Mouse (Mus musculus) MEL (cell line): ENCODE measurements around the gene Spats1. TPM values are rescaled to one million over a fixed set of nuclear protein-coding genes. Genes with fewer than 3 reads are reported as not detected.

Source experiments
- DNase-seq: peaks from one replicate; pipeline ENCODE4 v3.0.0; 2011; ENCODE audit warnings: low read depth, low spot score
- H3K27ac ChIP-seq: 2 replicates; pipeline ENCODE4 v1.5.1; 2012; ENCODE audit warnings: low read depth, mild to moderate bottlenecking, control low read depth, low read length, moderate library complexity; ENCODE audit not compliant: control insufficient read depth
- H3K27me3 ChIP-seq, 2 experiments: fragments of 150-350 bp in 1 of 2; sonication (generic) in 1 of 2; 2 replicates each; pipeline ENCODE4 v1.6.1; 2012; ENCODE audit warnings: low read length in 2 of 2, mild to moderate bottlenecking in 2 of 2, improper control_type of control experiment in 1 of 2, moderate library complexity in 1 of 2; ENCODE audit not compliant: insufficient read depth in 2 of 2, control insufficient read depth in 1 of 2
- H3K36me3 ChIP-seq, 2 experiments: 2 replicates each; pipeline ENCODE4 v1.6.1; 2012 to 2014; ENCODE audit warnings: low read length in 2 of 2, improper control_type of control experiment in 1 of 2, inconsistent platforms in 1 of 2, mild to moderate bottlenecking in 1 of 2; ENCODE audit not compliant: insufficient read depth in 2 of 2, control insufficient read depth in 1 of 2
- H3K4me1 ChIP-seq, 2 experiments: fragments of 150-350 bp in 1 of 2; sonication (generic) in 1 of 2; 2 replicates each; pipeline ENCODE4 v1.6.1; 2012; ENCODE audit warnings: low read length in 2 of 2, improper control_type of control experiment in 1 of 2, mild to moderate bottlenecking in 1 of 2; ENCODE audit not compliant: insufficient read depth in 2 of 2, control insufficient read depth in 1 of 2
- H3K4me3 ChIP-seq, 2 experiments: fragments of 150-350 bp in 1 of 2; sonication (generic) in 1 of 2; 2 replicates each; pipeline ENCODE4 v1.5.1; 2012; ENCODE audit warnings: low read depth in 2 of 2, low read length in 2 of 2, mild to moderate bottlenecking in 2 of 2, moderate library complexity in 2 of 2, control low read depth in 1 of 2, improper control_type of control experiment in 1 of 2; ENCODE audit not compliant: control insufficient read depth in 1 of 2, insufficient read depth in 1 of 2
- H3K79me2 ChIP-seq: 2 replicates; pipeline ENCODE4 v1.6.1; 2012; ENCODE audit warnings: mild to moderate bottlenecking, low read length, moderate library complexity; ENCODE audit not compliant: control insufficient read depth, poor library complexity, insufficient read depth
- H3K9ac ChIP-seq: 2 replicates; pipeline ENCODE4 v1.6.1; 2012; ENCODE audit warnings: low read depth, mild to moderate bottlenecking, control low read depth, low read length, moderate library complexity; ENCODE audit not compliant: control insufficient read depth, poor library complexity, severe bottlenecking
- H3K9me3 ChIP-seq: fragments of 150-350 bp; sonication (generic); replicated peaks from 2 replicates; pipeline ENCODE4 v1.6.1; 2012; ENCODE audit warnings: mild to moderate bottlenecking, low read length, improper control_type of control experiment, moderate library complexity; ENCODE audit not compliant: insufficient read depth
- CHD2 ChIP-seq: IDR thresholded peaks from 2 replicates; pipeline ENCODE4 v1.6.1; 2011; ENCODE audit warnings: low read length, improper control_type of control experiment
- ELF1 ChIP-seq: IDR thresholded peaks from 2 replicates; pipeline ENCODE4 v1.6.1; 2014; ENCODE audit warnings: low read depth, mild to moderate bottlenecking, inconsistent platforms, low read length, improper control_type of control experiment, moderate library complexity
- EP300 ChIP-seq, 2 experiments: IDR thresholded peaks; 2 replicates each; pipeline ENCODE4 v1.6.1; 2011; ENCODE audit warnings: improper control_type of control experiment in 2 of 2, low read length in 2 of 2, low read depth in 1 of 2, mild to moderate bottlenecking in 1 of 2
- GATA1 ChIP-seq: IDR thresholded peaks from 2 replicates; pipeline ENCODE4 v1.6.1; 2011; ENCODE audit warnings: low read depth, low read length, improper control_type of control experiment
- HCFC1 ChIP-seq: IDR thresholded peaks from 2 replicates; pipeline ENCODE4 v1.6.1; 2012; ENCODE audit warnings: low read depth, mild to moderate bottlenecking, inconsistent platforms, low read length, improper control_type of control experiment, moderate library complexity
- MAFK ChIP-seq: IDR thresholded peaks from 2 replicates; pipeline ENCODE4 v1.6.1; 2011; ENCODE audit warnings: low read depth, mild to moderate bottlenecking, low read length, improper control_type of control experiment, borderline replicate concordance
- MAX ChIP-seq: IDR thresholded peaks from 2 replicates; pipeline ENCODE4 v1.6.1; 2011; ENCODE audit warnings: low read length, improper control_type of control experiment
- MXI1 ChIP-seq: IDR thresholded peaks from 2 replicates; pipeline ENCODE4 v1.6.1; 2011; ENCODE audit warnings: mild to moderate bottlenecking, low read depth, low read length, improper control_type of control experiment
- POLR2A ChIP-seq, 2 experiments: IDR thresholded peaks; 2 replicates each; pipeline ENCODE4 v1.6.1; 2011 to 2012; ENCODE audit warnings: low read length in 2 of 2, mild to moderate bottlenecking in 2 of 2, control low read depth in 1 of 2, improper control_type of control experiment in 1 of 2, low read depth in 1 of 2, moderate library complexity in 1 of 2; ENCODE audit not compliant: control insufficient read depth in 1 of 2, insufficient read depth in 1 of 2, poor library complexity in 1 of 2
- RCOR1 ChIP-seq: IDR thresholded peaks from 2 replicates; pipeline ENCODE4 v1.6.1; 2012; ENCODE audit warnings: low read depth, mild to moderate bottlenecking, inconsistent platforms, low read length, improper control_type of control experiment
- polyA plus RNA-seq, 2 experiments: library from polyadenylated mRNA; stranded (reverse) in 1 of 2; unstranded in 1 of 2; fragments of >175 nt in 1 of 2; fragments of >200 nt in 1 of 2; gene quantifications; 2 replicates each; pipeline versions ENCODE4 v1.2.1 to v1.2.4; 2012; ENCODE audit warnings: low replicate concordance in 2 of 2, low read depth in 1 of 2; ENCODE audit not compliant: insufficient read length in 2 of 2, insufficient read depth in 1 of 2, missing spikeins in 1 of 2
- total RNA-seq: library from RNA; depleted of rRNA; stranded (reverse); fragments of 300-350 nt; gene quantifications from 2 replicates; pipeline ENCODE4 v1.2.3, GENCODE M21; 2012

The Spats1 gene
- total and polyA plus RNA-seq, 3 experiments: 1.5 to 149 (median 2.5) TPM

GRCm38 (mm10) chr17:45515204-45515726 is 40.0 kb upstream of the Spats1 start:
- Histone ChIP-seq H3K9ac (no peak overlapping the region), H3K79me2 (no peaks in the 10 kb centered on the region), H3K36me3 (peaks cover 0 to 8% of the 10 kb centered on the region in 2 experiments; a peak in 3 of 4 replicates), H3K4me1 (peaks cover 4 to 10% of the 10 kb centered on the region in 2 experiments), H3K9me3 (no peaks in the 10 kb centered on the region), H3K27ac (no peak overlapping the region), H3K27me3 (no peaks in the 10 kb centered on the region)
- TF ChIP-seq MAX: no peak
- TF ChIP-seq, all 39 proteins: peak for 0
- DNase-seq: no peak
- H3K4me3 ChIP-seq: no peak overlapping the region

GRCm38 (mm10) chr17:45511757-45512156 is 36.5 kb upstream of the Spats1 start:
- Histone ChIP-seq H3K4me3 (no peak overlapping the region), H3K79me2 (no peaks in the 10 kb centered on the region; the same call in 1 of the 2 replicates), H3K27ac (no peak overlapping the region), H3K36me3 (peaks cover 0 to 14% of the 10 kb centered on the region in 2 experiments; a peak in 3 of 4 replicates), H3K9me3 (no peaks in the 10 kb centered on the region), H3K27me3 (no peaks in the 10 kb centered on the region), H3K9ac (no peak overlapping the region), H3K4me1 (peaks cover 7 to 11% of the 10 kb centered on the region in 2 experiments)
- no peak for DNase-seq
- no peak for TF ChIP-seq MXI1
- no peak for TF ChIP-seq GATA1
- no peak for TF ChIP-seq MAFK

DNA sequence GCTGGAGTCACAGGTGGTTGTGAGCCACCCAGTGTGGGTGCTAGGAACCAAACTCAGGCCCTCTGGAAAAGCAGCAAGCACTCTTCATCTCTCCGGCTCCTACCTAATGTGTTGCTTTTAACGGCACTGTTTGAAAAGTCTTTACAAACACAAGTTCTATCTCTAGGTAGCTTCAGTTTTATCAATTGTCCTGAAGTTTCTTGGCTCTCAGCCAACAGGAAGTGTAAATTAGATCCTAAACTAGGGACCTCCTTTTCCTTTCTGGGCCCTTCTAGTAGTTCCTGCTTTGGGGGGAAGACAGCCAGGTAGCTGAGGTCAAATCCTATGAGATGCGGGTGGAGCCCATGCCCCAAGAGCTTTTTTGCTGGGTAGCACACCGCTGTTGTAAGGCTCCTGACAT is 35.7 kb upstream of the Spats1 start:
- no peaks in the 10 kb centered on the region for H3K27me3 ChIP-seq
- TF ChIP-seq EP300 (IDR thresholded peaks at IDR 0.05; ENCODE audit: low read depth in 1 of 2, low read length in 2 of 2): 0 out of 4 replicates have a peak, but pooled peaks of 1 of the 2 experiments have one; percentile 24
- no peak for TF ChIP-seq CHD2
- peak; percentile 43; the same call in 1 of the 2 replicates for TF ChIP-seq ELF1
- TF ChIP-seq RCOR1: no peak
- peak; percentile 59; the same call in 1 of the 2 replicates for TF ChIP-seq HCFC1
- TF ChIP-seq POLR2A (IDR thresholded peaks at IDR 0.05; ENCODE audit: control insufficient read depth in 1 of 2, insufficient read depth in 1 of 2, low read depth in 1 of 2, low read length in 2 of 2, poor library complexity in 1 of 2): no peak
- peak; percentile 63 for TF ChIP-seq GATA1

More for the DNA sequence above, 35.7 kb upstream of the Spats1 start:
- peak; percentile 79 for DNase-seq
- Histone ChIP-seq H3K4me3 (no peak overlapping the region), H3K79me2 (no peaks in the 10 kb centered on the region; the same call in 1 of the 2 replicates), H3K27ac (peak overlapping the region; percentile 49), H3K9me3 (no peaks in the 10 kb centered on the region), H3K36me3 (peaks cover 0 to 16% of the 10 kb centered on the region in 2 experiments; a peak in 3 of 4 replicates), H3K4me1 (peaks cover 7 to 18% of the 10 kb centered on the region in 2 experiments), H3K9ac (no peak overlapping the region)
